Mouse (Mus musculus) testis, adult 2 months (tissue): ENCODE measurements around the gene Stat4. TPM values are rescaled to one million over a fixed set of nuclear protein-coding genes. Genes with fewer than 3 reads are reported as not detected.

ENCODE experiments used
- H3K27ac ChIP-seq: fragments of 200-500 bp; 2 replicates; pipeline ENCODE4 v1.5.1; 2012; ENCODE audit warnings: low read depth, low read length; ENCODE audit not compliant: control insufficient read depth, insufficient read depth
- H3K27me3 ChIP-seq: fragments of 200-500 bp; 2 replicates; pipeline ENCODE4 v1.6.1; 2012; ENCODE audit warnings: mild to moderate bottlenecking, low read length, moderate library complexity; ENCODE audit not compliant: control insufficient read depth, insufficient read depth
- H3K36me3 ChIP-seq: fragments of 200-500 bp; 2 replicates; pipeline ENCODE4 v1.6.1; 2012; ENCODE audit warnings: mild to moderate bottlenecking, low read length; ENCODE audit not compliant: control insufficient read depth, insufficient read depth
- H3K4me1 ChIP-seq: fragments of 200-500 bp; 2 replicates; pipeline ENCODE4 v1.6.1; 2012; ENCODE audit warnings: low read length; ENCODE audit not compliant: control insufficient read depth, insufficient read depth
- H3K4me3 ChIP-seq: fragments of 200-500 bp; 2 replicates; pipeline ENCODE4 v1.5.1; 2012; ENCODE audit warnings: low read depth, mild to moderate bottlenecking, low read length, moderate library complexity, mixed read lengths; ENCODE audit not compliant: control insufficient read depth
- CTCF ChIP-seq: fragments of 200-500 bp; IDR thresholded peaks from 2 replicates; pipeline ENCODE4 v1.5.1; 2012; ENCODE audit warnings: low read depth, mild to moderate bottlenecking, inconsistent platforms, low read length, moderate library complexity; ENCODE audit not compliant: control insufficient read depth, insufficient read depth, insufficient replicate concordance
- POLR2A ChIP-seq: fragments of 200-500 bp; IDR thresholded peaks from 2 replicates; pipeline ENCODE4 v1.6.1; 2012; ENCODE audit warnings: low read depth, mild to moderate bottlenecking, inconsistent platforms, low read length, moderate library complexity; ENCODE audit not compliant: control insufficient read depth
- polyA plus RNA-seq: library from polyadenylated mRNA; depleted of rRNA; stranded (reverse); fragments of >200 nt; gene quantifications from 2 replicates; pipeline ENCODE4 v1.2.3, GENCODE M21; 2012

Gene Stat4
- polyA plus RNA-seq, 1 experiment, result 193 TPM

DNA sequence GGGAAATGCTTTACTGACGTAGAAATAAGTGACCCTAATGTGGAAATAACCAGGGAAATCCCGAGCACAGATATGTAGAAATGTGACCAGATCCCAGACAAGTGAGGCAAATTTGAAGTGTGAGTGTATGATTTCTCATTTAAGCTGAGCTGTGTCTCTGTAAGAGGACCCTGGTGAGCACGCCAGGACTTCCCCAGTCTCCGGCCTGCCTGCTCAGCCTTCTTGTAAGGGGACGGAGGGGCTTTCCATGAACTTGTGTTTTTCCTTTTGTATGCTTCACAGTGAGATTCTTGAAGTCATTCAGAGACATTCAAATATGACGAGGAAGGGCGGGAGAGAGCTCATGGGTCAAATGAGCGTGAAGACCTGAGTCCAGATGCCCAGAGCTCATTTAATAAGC, 146.3 kb downstream of the Stat4 start:
- TF ChIP-seq CTCF (no peak), POLR2A (no peak)
- Histone ChIP-seq H3K4me3 (no peak overlapping the region), H3K27me3 (no peaks in the 10 kb centered on the region), H3K36me3 (no peaks in the 10 kb centered on the region; the same call in 1 of the 2 replicates), H3K4me1 (no peaks in the 10 kb centered on the region), H3K27ac (no peak overlapping the region)

DNA sequence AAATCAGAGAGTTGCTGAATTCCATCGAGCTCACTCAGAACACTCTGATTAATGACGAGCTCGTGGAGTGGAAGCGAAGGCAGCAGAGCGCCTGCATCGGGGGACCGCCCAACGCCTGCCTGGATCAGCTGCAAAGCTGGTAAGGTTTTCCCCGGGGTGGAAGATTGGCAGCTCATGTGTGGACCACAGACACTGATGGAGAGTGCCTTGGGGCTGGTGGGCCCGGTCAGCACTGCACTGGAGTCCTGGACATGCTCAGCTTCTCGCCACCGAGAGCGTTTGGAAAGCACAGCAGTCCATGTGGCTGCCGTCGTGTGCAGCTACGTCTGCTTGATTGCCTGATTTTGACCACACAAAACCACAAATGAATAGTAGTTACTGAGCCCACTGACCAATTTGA, 150.3 kb downstream of the Stat4 start:
- Histone ChIP-seq H3K36me3 (no peaks in the 10 kb centered on the region; the same call in 1 of the 2 replicates), H3K27me3 (no peaks in the 10 kb centered on the region), H3K27ac (no peak overlapping the region), H3K4me1 (no peaks in the 10 kb centered on the region), H3K4me3 (no peak overlapping the region)
- TF ChIP-seq POLR2A (no peak), CTCF (no peak)

DNA sequence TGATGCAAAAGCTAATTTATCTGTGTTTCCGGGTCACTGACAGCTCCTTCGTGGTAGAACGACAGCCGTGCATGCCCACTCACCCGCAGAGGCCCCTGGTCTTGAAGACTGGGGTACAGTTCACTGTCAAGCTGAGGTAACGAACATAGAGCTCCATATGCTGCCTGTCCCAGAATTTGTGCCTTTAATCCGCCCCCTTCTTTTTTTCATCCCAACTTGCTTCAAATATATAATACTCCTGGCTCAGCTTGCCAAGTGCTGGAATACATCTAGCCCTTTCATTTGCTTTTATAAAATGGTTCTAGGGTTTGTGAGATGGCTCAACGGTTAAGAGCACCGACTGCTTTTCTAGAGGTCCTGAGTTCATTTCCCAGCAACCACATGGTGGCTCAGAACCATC, 153.6 kb downstream of the Stat4 start:
- Histone ChIP-seq H3K27ac (no peak overlapping the region), H3K27me3 (no peaks in the 10 kb centered on the region), H3K4me3 (no peak overlapping the region), H3K36me3 (no peaks in the 10 kb centered on the region; the same call in none of the 2 replicates), H3K4me1 (no peaks in the 10 kb centered on the region)
- TF ChIP-seq POLR2A (no peak), CTCF (no peak)

DNA sequence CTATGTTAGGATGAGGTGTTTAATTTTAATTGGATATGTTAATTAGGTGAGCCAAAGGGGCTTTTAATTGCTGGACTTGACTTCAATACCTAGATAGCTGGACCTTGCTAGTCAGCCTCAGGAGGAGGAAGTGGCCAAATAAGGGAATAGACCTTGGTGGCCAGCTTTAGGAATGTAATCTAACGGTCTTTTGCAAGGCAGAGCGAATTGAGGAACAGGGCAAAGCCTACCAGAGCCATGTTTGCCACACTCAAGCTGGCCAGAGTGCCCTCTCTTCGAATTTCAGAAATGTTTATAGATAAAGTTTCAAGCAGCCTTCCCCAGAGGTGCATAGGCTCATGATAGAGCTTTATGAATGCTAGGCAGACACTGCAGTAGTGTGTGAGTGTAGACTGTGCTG, 154.5 kb downstream of the Stat4 start:
- TF ChIP-seq POLR2A (no peak), CTCF (no peak)
- Histone ChIP-seq H3K27me3 (no peaks in the 10 kb centered on the region), H3K4me1 (no peaks in the 10 kb centered on the region), H3K27ac (no peak overlapping the region), H3K4me3 (no peak overlapping the region), H3K36me3 (no peaks in the 10 kb centered on the region; the same call in none of the 2 replicates)

DNA sequence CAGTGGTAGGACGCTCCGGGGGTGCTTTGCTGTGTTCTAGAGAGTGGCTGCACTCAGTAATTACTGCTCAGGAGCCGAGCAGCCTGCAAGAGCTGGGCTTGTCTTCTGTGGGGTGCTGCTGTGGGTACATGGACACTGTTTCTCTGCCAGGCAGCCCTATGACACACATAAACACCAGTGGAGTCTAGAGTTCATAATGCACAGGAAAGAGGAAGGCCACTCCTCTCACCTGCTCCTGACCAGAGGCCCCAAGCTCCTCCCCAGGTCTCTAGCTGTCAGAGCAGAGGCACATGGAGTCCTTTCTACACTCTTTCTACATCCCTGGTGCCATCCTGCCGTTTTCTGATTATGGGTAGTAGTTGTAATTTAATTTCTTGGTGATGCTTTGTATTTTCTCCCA, 155.2 kb downstream of the Stat4 start:
- Histone ChIP-seq H3K4me1 (no peaks in the 10 kb centered on the region), H3K27me3 (no peaks in the 10 kb centered on the region), H3K4me3 (no peak overlapping the region), H3K27ac (no peak overlapping the region), H3K36me3 (no peaks in the 10 kb centered on the region; the same call in none of the 2 replicates)
- TF ChIP-seq POLR2A, result no peak
- TF ChIP-seq CTCF, result no peak

DNA sequence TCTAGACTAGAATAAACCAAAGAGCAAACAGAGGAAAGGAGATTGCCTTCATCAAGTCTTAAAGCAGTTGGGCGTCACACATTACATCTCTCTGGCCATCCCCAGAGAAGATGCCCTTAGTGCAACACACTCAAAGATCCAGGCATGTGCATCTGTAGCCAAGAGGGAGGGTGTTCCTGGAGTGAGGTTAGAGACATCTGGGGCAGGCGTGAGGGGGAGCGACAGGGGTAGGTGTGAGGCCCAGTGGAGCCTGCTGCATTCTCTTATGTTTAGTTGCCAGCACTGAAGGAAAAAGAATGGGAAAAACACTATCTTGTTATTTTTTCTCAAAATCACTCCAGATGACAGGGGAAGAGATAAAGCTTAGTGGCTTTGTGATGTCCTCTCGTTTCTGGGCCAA, 156.2 kb downstream of the Stat4 start:
- Histone ChIP-seq H3K36me3 (no peaks in the 10 kb centered on the region; the same call in none of the 2 replicates), H3K4me3 (no peak overlapping the region), H3K27me3 (no peaks in the 10 kb centered on the region)

DNA sequence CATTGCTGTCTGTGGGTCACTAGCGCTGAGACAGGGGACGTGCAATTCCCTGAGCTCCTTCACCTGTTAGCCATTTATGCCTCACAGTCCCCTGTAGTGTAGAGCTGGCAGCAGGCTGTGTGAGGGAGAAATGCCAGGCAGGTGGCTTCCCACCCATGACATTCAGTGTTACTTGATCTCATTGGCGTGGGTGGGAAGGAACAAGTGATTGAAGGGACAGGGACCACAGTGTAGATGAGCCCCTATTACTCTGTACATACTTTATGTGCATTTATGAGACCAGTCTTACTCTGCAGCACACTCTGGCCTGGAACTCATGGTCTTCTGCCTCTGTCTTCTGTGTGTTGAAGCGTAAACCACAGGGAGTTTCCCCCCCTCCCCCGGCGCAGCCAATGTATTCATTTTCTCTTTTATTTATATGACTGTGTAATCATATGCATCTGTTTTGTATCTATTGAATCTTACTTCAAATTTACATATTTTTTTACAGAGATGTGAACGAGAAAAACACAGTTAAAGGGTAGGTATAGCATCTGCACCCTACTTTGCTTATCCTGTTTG, 156.7 kb downstream of the Stat4 start:
- Histone ChIP-seq H3K27ac (no peak overlapping the region), H3K4me1 (no peaks in the 10 kb centered on the region), H3K36me3 (no peaks in the 10 kb centered on the region; the same call in none of the 2 replicates), H3K4me3 (no peak overlapping the region), H3K27me3 (no peaks in the 10 kb centered on the region)
- no peak for TF ChIP-seq POLR2A
- no peak for TF ChIP-seq CTCF

More for the DNA sequence above, 156.2 kb downstream of the Stat4 start:
- TF ChIP-seq CTCF (no peak), POLR2A (no peak)
- Histone ChIP-seq H3K4me1 (no peaks in the 10 kb centered on the region), H3K27ac (no peak overlapping the region)
